Mouse (Mus musculus) kidney, adult 9 months (tissue): ENCODE measurements around the gene Prkd3.

Experiments used
- DNase-seq: peaks from one replicate; pipeline ENCODE4 v3.0.0; 2022

Gene Prkd3

GRCm38 (mm10) chr17:78999189-78999588 lies 21.4 kb downstream of the Prkd3 start:
- no peak for DNase-seq

GRCm38 (mm10) chr17:78998130-78998529 lies 22.5 kb downstream of the Prkd3 start:
- no peak for DNase-seq

GRCm38 (mm10) chr17:78994931-78995820 lies 25.4 kb downstream of the Prkd3 start:
- DNase-seq: peak; percentile 56

GRCm38 (mm10) chr17:78994382-78994781 lies 26.2 kb downstream of the Prkd3 start:
- no peak for DNase-seq

GRCm38 (mm10) chr17:78993670-78994069 lies 26.9 kb downstream of the Prkd3 start:
- no peak for DNase-seq

- no peak for DNase-seq
Measured at GRCm38 (mm10) chr17:78992303-78993027, 28.2 kb downstream of the Prkd3 start.

- no peak for DNase-seq
Measured at GRCm38 (mm10) chr17:78991549-78991948, 29.1 kb downstream of the Prkd3 start.

GRCm38 (mm10) chr17:78989015-78989414 lies 31.6 kb downstream of the Prkd3 start:
- peak; percentile 39 for DNase-seq

GRCm38 (mm10) chr17:78983736-78984135 lies 36.9 kb downstream of the Prkd3 start:
- DNase-seq: peak; percentile 51

- no peak for DNase-seq
Measured at GRCm38 (mm10) chr17:78983166-78983565, 37.5 kb downstream of the Prkd3 start.

GRCm38 (mm10) chr17:78968500-78968899 lies 52.1 kb downstream of the Prkd3 start:
- no peak for DNase-seq

GRCm38 (mm10) chr17:78966092-78966883 lies 54.3 kb downstream of the Prkd3 start:
- no peak for DNase-seq

- no peak for DNase-seq
Measured at GRCm38 (mm10) chr17:78964387-78964786, 56.2 kb downstream of the Prkd3 start.

- no peak for DNase-seq
Measured at GRCm38 (mm10) chr17:78959473-78959872, 61.1 kb downstream of the Prkd3 start.

- DNase-seq: no peak
Measured at GRCm38 (mm10) chr17:78953240-78953639, 67.4 kb downstream of the Prkd3 start.

- no peak for DNase-seq
Measured at GRCm38 (mm10) chr17:78952070-78952469, 68.5 kb downstream of the Prkd3 start.

GRCm38 (mm10) chr17:78951225-78951624 lies 69.4 kb downstream of the Prkd3 start:
- DNase-seq: no peak

GRCm38 (mm10) chr17:78942579-78942978 lies 78.0 kb downstream of the Prkd3 start:
- DNase-seq: no peak

- DNase-seq: no peak
Measured at GRCm38 (mm10) chr17:78938927-78939326, 81.7 kb downstream of the Prkd3 start.

GRCm38 (mm10) chr17:78937229-78937853 lies 83.3 kb downstream of the Prkd3 start:
- DNase-seq: no peak

- DNase-seq: peak; percentile 98
Measured at GRCm38 (mm10) chr17:78936466-78937228, 84.0 kb downstream of the Prkd3 start, which contains the start of the genes Cebpz and Ndufaf7. TSS of gene Cebpz (minus strand) at chr17:78937066. TSS of gene Ndufaf7 (plus strand) at chr17:78937136.

GRCm38 (mm10) chr17:78935857-78936256 lies 84.8 kb downstream of the Prkd3 start:
- DNase-seq: no peak
